Mouse (Mus musculus) E14TG2a.4 (cell line): ENCODE measurements around the gene Lrtm2.

ENCODE experiments used
- CTCF ChIP-seq: conservative IDR thresholded peaks from 2 replicates; pipeline ENCODE4 v1.5.1; 2014; ENCODE audit warnings: low read length
- NANOG ChIP-seq: IDR thresholded peaks from 2 replicates; pipeline ENCODE4 v1.6.1; 2014; ENCODE audit warnings: borderline replicate concordance, low read length, mixed read lengths

DNA sequence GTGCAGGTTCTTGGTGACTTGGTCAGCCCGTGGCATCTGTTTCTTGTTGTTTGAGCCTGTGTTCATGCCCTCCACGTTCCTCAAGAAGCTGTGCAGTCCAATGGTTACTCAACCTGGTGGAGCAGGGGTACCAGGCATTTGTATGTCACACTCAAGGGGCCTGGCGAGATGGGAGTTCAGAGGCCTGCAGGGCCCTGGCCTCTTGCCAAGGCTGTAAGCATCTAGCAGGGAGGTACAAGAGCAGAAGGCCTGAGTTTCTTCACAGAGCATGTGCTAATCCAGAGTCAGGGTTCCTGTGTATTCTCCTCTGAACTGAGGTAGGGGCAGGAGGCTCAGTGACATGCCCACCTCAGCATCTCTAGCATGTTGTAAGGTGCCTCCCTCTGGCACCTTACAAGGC, 17.5 kb downstream of the Lrtm2 start:
- TF ChIP-seq CTCF (no peak), NANOG (no peak)
